Mouse (Mus musculus) lung, postnatal 0 days (tissue): ENCODE results near the gene Btnl10. TPM values are rescaled to one million over a fixed set of nuclear protein-coding genes. Genes with fewer than 3 reads are reported as not detected.

ENCODE experiments used
- ATAC-seq: fragments of 200-750 bp; cut with Nextera tagmentation; 2 replicates; pipeline ENCODE4 v1.8.0; 2017; ENCODE audit warnings: moderate library complexity
- DNase-seq: peaks from one replicate; pipeline ENCODE4 v3.0.0-alpha.2; 2016; ENCODE audit warnings: low spot score
- H3K27ac ChIP-seq: fragments of 300-500 bp; sonication (generic); 2 replicates; pipeline ENCODE4 v1.5.1; 2014; ENCODE audit warnings: antibody characterized with exemption, mild to moderate bottlenecking, low read length, mixed read lengths
- H3K27me3 ChIP-seq: fragments of 300-500 bp; sonication (generic); replicated peaks from 2 replicates; pipeline ENCODE4 v1.6.1; 2014; ENCODE audit warnings: low read length, mixed read lengths; ENCODE audit not compliant: insufficient read depth
- H3K36me3 ChIP-seq: fragments of 300-500 bp; sonication (generic); 2 replicates; pipeline ENCODE4 v1.6.1; 2014; ENCODE audit warnings: low read length, mixed read lengths; ENCODE audit not compliant: insufficient read depth
- H3K4me1 ChIP-seq: fragments of 300-500 bp; sonication (generic); 2 replicates; pipeline ENCODE4 v1.6.1; 2014; ENCODE audit warnings: antibody characterized with exemption, low read depth, low read length, mixed read lengths; ENCODE audit not compliant: insufficient read depth
- H3K4me2 ChIP-seq: fragments of 300-500 bp; sonication (generic); replicated peaks from 2 replicates; pipeline ENCODE4 v1.6.1; 2014; ENCODE audit warnings: low read depth, mild to moderate bottlenecking, low read length, moderate library complexity, mixed read lengths
- H3K4me3 ChIP-seq: fragments of 300-500 bp; sonication (generic); 2 replicates; pipeline ENCODE4 v1.5.1; 2014; ENCODE audit warnings: low read depth, low read length
- H3K9ac ChIP-seq: fragments of 300-500 bp; sonication (generic); replicated peaks from 2 replicates; pipeline ENCODE4 v1.6.1; 2014; ENCODE audit warnings: low read depth, mild to moderate bottlenecking
- H3K9me3 ChIP-seq: fragments of 300-500 bp; sonication (generic); 2 replicates; pipeline ENCODE4 v1.6.1; 2016; ENCODE audit warnings: low read length, mixed read lengths
- CTCF ChIP-seq: IDR thresholded peaks from 2 replicates; pipeline ENCODE4 v1.5.1; 2016; ENCODE audit warnings: antibody characterized with exemption, mild to moderate bottlenecking
- EP300 ChIP-seq: IDR thresholded peaks from 2 replicates; pipeline ENCODE4 v1.6.1; 2016; ENCODE audit warnings: antibody characterized with exemption, mild to moderate bottlenecking, control low read depth
- WGBS: fragments of 180-500 bp; shearing (Covaris S2); extraction: QIAGEN DNeasy Blood & Tissue Kit; methylation state at CpG from one replicate; pipeline ENCODE4 v1.1.7; 2014; 5-methylcytosine and 5-hydroxymethylcytosine counted together
- polyA plus RNA-seq: library from polyadenylated mRNA; unstranded; fragments of >200 nt; fragmentation: Nextera tagmentation; extraction: Ambion mirVana; gene quantifications from 2 replicates; pipeline ENCODE4 v1.2.1, GENCODE M21; 2015

Btnl10 gene
- polyA plus RNA-seq, 1 experiment from 2014 or later: 0.12 TPM

- TF ChIP-seq CTCF: no peak
- no peak for TF ChIP-seq EP300
These were observed 11.3 kb downstream of the Btnl10 start for GRCm38 (mm10) chr11:58929055-58929454.

DNA sequence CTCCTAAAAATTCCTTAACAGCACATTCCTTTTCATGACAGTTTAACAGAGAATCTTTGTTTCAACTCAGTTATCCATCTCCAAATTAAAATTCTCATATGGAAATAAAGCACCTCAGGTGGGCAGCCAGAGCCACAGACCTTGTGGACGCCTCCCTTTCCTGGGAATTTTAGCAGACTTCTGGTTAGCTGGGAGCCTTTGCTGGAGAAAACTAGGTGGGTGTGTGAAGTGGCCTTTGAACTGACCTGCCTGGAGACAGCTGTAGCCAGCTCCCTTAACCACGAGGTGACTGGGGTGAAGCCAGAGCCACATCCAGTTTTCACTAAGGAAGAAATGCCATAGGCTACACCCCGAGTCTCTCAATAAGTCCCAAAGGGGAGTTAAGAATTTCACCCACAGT is 11.9 kb downstream of the Btnl10 start:
- DNase-seq (no peak), ATAC-seq (no peak)
- H3K36me3 ChIP-seq: peaks cover 23% of the 10 kb centered on the region; the same call in 1 of the 2 replicates
- no peak overlapping the region for H3K9ac ChIP-seq
- no peak overlapping the region for H3K27ac ChIP-seq
- H3K4me1 ChIP-seq: no peaks in the 10 kb centered on the region
- no peak for TF ChIP-seq EP300
- no peak for TF ChIP-seq CTCF
- no peak overlapping the region for H3K4me2 ChIP-seq
- 40% methylated on average over 3 of the region's 3 CpGs for WGBS
- H3K4me3 ChIP-seq: no peak overlapping the region
- no peaks in the 10 kb centered on the region for H3K9me3 ChIP-seq
- H3K27me3 ChIP-seq: no peaks in the 10 kb centered on the region

More at GRCm38 (mm10) chr11:58929055-58929454, 11.3 kb downstream of the Btnl10 start:
- ATAC-seq (no peak), DNase-seq (no peak)
- no peak overlapping the region for H3K9ac ChIP-seq
- WGBS: 60% methylated on average over 4 of the region's 4 CpGs
- no peaks in the 10 kb centered on the region for H3K9me3 ChIP-seq
- no peaks in the 10 kb centered on the region for H3K4me1 ChIP-seq
- no peak overlapping the region for H3K4me3 ChIP-seq
- H3K27me3 ChIP-seq: no peaks in the 10 kb centered on the region
- no peak overlapping the region for H3K4me2 ChIP-seq
- H3K36me3 ChIP-seq: peaks cover 19% of the 10 kb centered on the region; the same call in 1 of the 2 replicates
- no peak overlapping the region for H3K27ac ChIP-seq

DNA sequence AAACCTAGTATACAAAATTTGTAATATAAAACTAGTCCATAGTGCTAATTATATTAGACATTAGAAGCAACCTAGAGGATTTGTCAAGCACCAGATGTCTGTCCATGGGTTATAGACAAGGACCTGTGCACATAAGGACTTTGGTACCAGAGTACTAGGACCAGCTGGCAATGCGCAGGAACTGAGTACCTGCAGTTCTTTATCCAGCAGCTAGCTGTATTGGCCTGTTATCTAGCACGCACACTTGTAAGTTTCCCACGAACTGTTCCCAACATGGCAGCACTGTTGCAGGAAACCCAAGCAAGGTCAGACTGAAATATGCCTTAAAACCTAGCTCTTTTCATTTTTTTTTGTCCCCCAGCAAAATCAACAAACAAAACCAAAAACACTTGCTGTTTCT is 12.5 kb downstream of the Btnl10 start:
- H3K9ac ChIP-seq: no peak overlapping the region
- no peaks in the 10 kb centered on the region for H3K4me1 ChIP-seq
- ATAC-seq (no peak), DNase-seq (no peak)
- H3K9me3 ChIP-seq: no peaks in the 10 kb centered on the region
- no peaks in the 10 kb centered on the region for H3K27me3 ChIP-seq
- H3K36me3 ChIP-seq: peaks cover 23% of the 10 kb centered on the region; the same call in 1 of the 2 replicates
- H3K27ac ChIP-seq: no peak overlapping the region
- 85% methylated on average over 3 of the region's 3 CpGs for WGBS
- H3K4me2 ChIP-seq: no peak overlapping the region
- no peak overlapping the region for H3K4me3 ChIP-seq
- TF ChIP-seq CTCF (no peak), EP300 (no peak)

- no peak overlapping the region for H3K4me2 ChIP-seq
- WGBS: 64% methylated on average over 4 of the region's 4 CpGs
- TF ChIP-seq CTCF: peak; percentile 45
- TF ChIP-seq EP300: no peak
- H3K9me3 ChIP-seq: no peaks in the 10 kb centered on the region
- no peak overlapping the region for H3K27ac ChIP-seq
- H3K36me3 ChIP-seq: peaks cover 23% of the 10 kb centered on the region; the same call in 1 of the 2 replicates
- H3K9ac ChIP-seq: no peak overlapping the region
- H3K4me3 ChIP-seq: no peak overlapping the region
- no peak for ATAC-seq
- H3K27me3 ChIP-seq: no peaks in the 10 kb centered on the region
- no peak for DNase-seq
- H3K4me1 ChIP-seq: no peaks in the 10 kb centered on the region
These were observed 13.9 kb downstream of the Btnl10 start for GRCm38 (mm10) chr11:58931576-58931975.

- Histone ChIP-seq H3K9ac (peak overlapping the region; percentile 87), H3K36me3 (peaks cover 16% of the 10 kb centered on the region; the same call in 1 of the 2 replicates), H3K27ac (peak overlapping the region; percentile 97), H3K9me3 (no peaks in the 10 kb centered on the region), H3K4me3 (peak overlapping the region; percentile 92), H3K4me1 (peaks cover 12% of the 10 kb centered on the region; the same call in 1 of the 2 replicates), H3K4me2 (peak overlapping the region; percentile 97), H3K27me3 (no peaks in the 10 kb centered on the region)
- ATAC-seq: no peak
- under 1% methylated on average over 13 of the region's 13 CpGs for WGBS
- TF ChIP-seq CTCF (no peak), EP300 (no peak)
- no peak for DNase-seq
These were observed 20.2 kb downstream of the Btnl10 start for GRCm38 (mm10) chr11:58937909-58938308.

- H3K4me2 ChIP-seq: peak within 1 kb of the TSS; percentile 97
- under 1% methylated on average over 55 of the region's 95 CpGs for WGBS
- no peaks in the 10 kb centered on the region for H3K27me3 ChIP-seq
- peak within 1 kb of the TSS; percentile 92 for H3K4me3 ChIP-seq
- TF ChIP-seq CTCF (no peak), EP300 (peak; percentile 87)
- no peaks in the 10 kb centered on the region for H3K9me3 ChIP-seq
- peak within 1 kb of the TSS; percentile 97 for H3K27ac ChIP-seq
- ATAC-seq (peak; percentile 99), DNase-seq (peak; percentile 96)
- H3K4me1 ChIP-seq: peaks cover 12% of the 10 kb centered on the region; the same call in 1 of the 2 replicates
- 0 out of 2 replicates have a peak, but pooled peaks cover 10% of the 10 kb centered on the region for H3K36me3 ChIP-seq
- peak within 1 kb of the TSS; percentile 87 for H3K9ac ChIP-seq
These were observed 20.8 kb downstream of the Btnl10 start, which contains the start of gene Rnf187 for GRCm38 (mm10) chr11:58938322-58939087. Gene Rnf187 (minus strand): TSS chr11:58938916.
